Mouse (Mus musculus) thymus, adult 2 months (tissue): ENCODE data around the gene Lypd6b. TPM values are rescaled to one million over a fixed set of nuclear protein-coding genes. Genes with fewer than 3 reads are reported as not detected.

Experiments
- DNase-seq: peaks from one replicate; pipeline ENCODE4 v3.0.0; 2021
- H3K27ac ChIP-seq: fragments of 200-500 bp; 2 replicates; pipeline ENCODE4 v1.5.1; 2012; ENCODE audit warnings: low read length, control low read depth; ENCODE audit not compliant: control insufficient read depth, insufficient read depth
- H3K27me3 ChIP-seq: fragments of 200-500 bp; 2 replicates; pipeline ENCODE4 v1.6.1; 2012; ENCODE audit warnings: mild to moderate bottlenecking, low read length, moderate library complexity, mixed read lengths; ENCODE audit not compliant: control insufficient read depth, insufficient read depth
- H3K36me3 ChIP-seq: fragments of 200-500 bp; 2 replicates; pipeline ENCODE4 v1.6.1; 2012; ENCODE audit warnings: mild to moderate bottlenecking, low read length, moderate library complexity; ENCODE audit not compliant: control insufficient read depth, insufficient read depth
- H3K4me1 ChIP-seq: fragments of 200-500 bp; replicated peaks from 2 replicates; pipeline ENCODE4 v1.6.1; 2012; ENCODE audit warnings: low read length; ENCODE audit not compliant: control insufficient read depth, insufficient read depth
- H3K4me3 ChIP-seq: fragments of 200-500 bp; 2 replicates; pipeline ENCODE4 v1.5.1; 2012; ENCODE audit warnings: mild to moderate bottlenecking, low read length, control low read depth, moderate library complexity; ENCODE audit not compliant: control insufficient read depth, insufficient read depth
- CTCF ChIP-seq: fragments of 200-500 bp; IDR thresholded peaks from 2 replicates; pipeline ENCODE4 v1.5.1; 2012; ENCODE audit warnings: mild to moderate bottlenecking, control low read depth, low read length, moderate library complexity, borderline replicate concordance; ENCODE audit not compliant: control insufficient read depth, poor library complexity, insufficient read depth; ENCODE audit errors: extremely low read depth
- POLR2A ChIP-seq: fragments of 200-500 bp; IDR thresholded peaks from 2 replicates; pipeline ENCODE4 v1.6.1; 2012; ENCODE audit warnings: mild to moderate bottlenecking, low read length, control low read depth, moderate library complexity; ENCODE audit not compliant: control insufficient read depth, poor library complexity, insufficient read depth; ENCODE audit errors: extremely low read depth
- WGBS: fragments of 180-500 bp; shearing (Covaris S2); methylation state at CpG from one replicate; pipeline ENCODE4 v1.1.7; 2018; 5-methylcytosine and 5-hydroxymethylcytosine counted together
- polyA plus RNA-seq: library from polyadenylated mRNA; depleted of rRNA; stranded (reverse); fragments of >200 nt; gene quantifications from 2 replicates; pipeline ENCODE4 v1.2.3, GENCODE M21; 2012

Gene Lypd6b
- polyA plus RNA-seq, 1 experiment = 5.8 TPM

DNA sequence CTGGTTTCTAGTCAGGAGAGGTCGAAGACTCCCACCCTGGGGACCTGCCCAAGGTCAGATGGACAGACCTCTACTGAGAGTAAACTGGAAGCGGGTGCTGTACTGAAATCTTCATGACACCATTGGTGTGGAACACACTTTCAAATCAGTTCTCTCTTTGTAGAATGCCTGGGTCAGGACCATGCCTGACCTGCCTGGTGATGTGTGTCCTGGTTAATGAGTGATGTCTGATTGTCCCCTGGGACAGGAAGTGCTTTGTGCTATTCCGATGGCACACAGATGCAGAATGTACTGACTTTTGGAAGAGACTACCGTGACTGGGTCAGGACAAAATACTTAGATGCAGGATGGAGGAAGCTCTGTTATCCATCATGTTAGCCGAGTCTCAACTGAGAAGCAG is 17.0 kb upstream of the Lypd6b start:
- Histone ChIP-seq H3K27me3 (no peaks in the 10 kb centered on the region), H3K36me3 (no peaks in the 10 kb centered on the region), H3K27ac (no peak overlapping the region), H3K4me3 (no peak overlapping the region), H3K4me1 (peaks cover 19% of the 10 kb centered on the region)
- WGBS = 94% methylated on average over 5 of the region's 5 CpGs
- TF ChIP-seq CTCF = no peak
- DNase-seq = no peak

DNA sequence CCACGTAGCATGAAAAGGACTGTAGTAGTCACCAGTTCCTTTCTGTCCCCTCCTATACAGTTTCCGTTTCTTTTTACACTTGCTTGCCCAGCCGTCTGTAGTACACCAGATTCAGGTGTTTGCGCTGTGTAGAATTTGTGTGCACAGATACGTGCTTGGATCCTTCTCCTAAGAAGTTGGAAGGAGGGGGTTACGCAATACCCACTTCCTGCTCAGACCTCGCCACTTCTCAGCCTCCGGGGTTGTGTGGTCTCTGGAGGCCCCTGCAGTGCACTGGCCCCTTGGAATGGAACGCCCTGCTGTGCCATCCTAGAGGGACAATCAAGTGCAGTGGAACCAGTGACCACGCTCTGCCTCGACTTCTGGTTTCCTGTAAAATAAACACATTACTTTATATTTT is 16.3 kb upstream of the Lypd6b start:
- TF ChIP-seq POLR2A = no peak
- TF ChIP-seq CTCF = no peak
- WGBS = 6% methylated on average over 11 of the region's 11 CpGs
- H3K27ac ChIP-seq = no peak overlapping the region
- peak; percentile 7 for DNase-seq
- H3K4me1 ChIP-seq = peaks cover 19% of the 10 kb centered on the region
- H3K4me3 ChIP-seq = no peak overlapping the region
- H3K27me3 ChIP-seq = no peaks in the 10 kb centered on the region
- H3K36me3 ChIP-seq = no peaks in the 10 kb centered on the region

DNA sequence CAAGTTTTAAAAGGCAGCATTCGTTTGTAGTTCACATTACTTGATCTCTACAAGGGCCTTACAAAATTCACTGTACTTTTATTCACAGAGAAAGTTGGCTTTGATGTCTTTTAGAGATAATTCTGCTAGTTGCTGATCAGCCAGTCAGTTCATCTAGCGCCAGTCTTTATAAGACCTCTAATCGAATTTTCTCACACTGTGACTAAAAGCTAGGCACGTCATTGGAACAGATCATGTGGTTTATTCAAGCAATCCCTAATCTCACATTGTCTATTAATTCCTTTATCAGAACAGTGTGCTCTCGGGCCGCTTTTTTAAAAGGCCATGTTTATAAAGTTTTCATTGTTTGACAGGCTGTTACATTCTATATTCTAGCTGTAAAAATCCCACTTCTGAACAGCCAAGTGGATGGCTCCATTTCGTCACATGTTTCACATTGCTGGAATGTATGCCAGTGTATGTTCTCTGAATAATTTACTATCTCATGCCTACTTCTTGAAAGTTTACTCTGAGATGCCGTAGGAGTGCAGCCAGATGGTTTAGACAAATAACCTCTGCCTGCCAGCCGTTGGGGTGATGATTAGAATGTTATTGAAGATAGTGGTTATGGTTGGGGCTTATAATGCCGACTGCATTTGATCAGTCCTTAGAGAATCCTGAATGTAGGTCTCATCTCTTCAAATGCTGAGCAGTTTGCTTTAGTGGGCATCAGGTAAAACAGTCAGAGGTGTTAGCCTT is 14.1 kb upstream of the Lypd6b start:
- H3K4me1 ChIP-seq = peaks cover 19% of the 10 kb centered on the region
- H3K27ac ChIP-seq = no peak overlapping the region
- H3K36me3 ChIP-seq = no peaks in the 10 kb centered on the region
- 62% methylated on average over 10 of the region's 10 CpGs for WGBS
- no peaks in the 10 kb centered on the region for H3K27me3 ChIP-seq
- TF ChIP-seq CTCF (no peak), POLR2A (no peak)
- DNase-seq = no peak
- H3K4me3 ChIP-seq = no peak overlapping the region

DNA sequence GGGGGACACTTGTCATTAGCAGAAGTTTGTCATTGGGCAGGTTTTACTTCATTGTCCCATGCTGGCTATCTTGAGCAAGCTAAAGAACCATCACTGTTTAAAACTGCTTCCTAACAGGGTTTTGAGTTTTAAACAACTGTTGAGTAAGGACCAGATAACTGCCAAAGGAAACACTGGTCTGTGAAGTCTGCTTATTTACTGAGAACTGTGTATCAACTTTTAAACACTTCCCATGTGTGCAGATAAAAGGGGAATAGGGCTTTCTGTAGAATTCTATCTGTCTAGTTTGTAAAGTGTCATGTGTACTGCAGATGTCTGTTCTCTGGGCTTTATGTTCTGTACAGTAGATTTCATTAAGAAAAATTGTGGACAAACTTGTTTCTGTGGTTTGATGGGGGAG is 13.3 kb upstream of the Lypd6b start:
- Histone ChIP-seq H3K27ac (no peak overlapping the region), H3K27me3 (no peaks in the 10 kb centered on the region), H3K4me3 (no peak overlapping the region), H3K36me3 (no peaks in the 10 kb centered on the region), H3K4me1 (peaks cover 19% of the 10 kb centered on the region)
- no peak for TF ChIP-seq POLR2A
- TF ChIP-seq CTCF = no peak
- DNase-seq = no peak

DNA sequence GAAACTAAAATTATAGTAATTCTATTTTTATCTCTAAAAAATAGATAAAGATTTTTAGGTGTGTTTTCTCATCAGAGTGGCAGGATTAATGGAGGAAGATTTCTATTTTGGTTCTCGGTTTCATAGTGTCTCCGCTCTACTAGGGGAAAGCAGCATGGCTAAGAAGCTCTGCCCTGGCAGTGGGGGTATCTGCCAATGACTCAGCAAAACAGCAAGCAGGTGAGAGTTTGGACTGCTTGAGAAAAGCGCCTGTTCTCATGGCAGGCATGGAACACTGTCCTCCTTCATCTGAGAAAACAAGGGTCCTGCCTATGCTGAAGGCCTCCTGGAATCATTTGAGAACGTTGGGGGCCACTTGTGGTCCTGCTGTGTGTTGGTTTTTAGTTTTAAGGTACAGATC is 12.3 kb upstream of the Lypd6b start:
- Histone ChIP-seq H3K4me3 (no peak overlapping the region), H3K36me3 (no peaks in the 10 kb centered on the region), H3K27me3 (no peaks in the 10 kb centered on the region), H3K4me1 (peaks cover 16% of the 10 kb centered on the region), H3K27ac (no peak overlapping the region)
- WGBS = 71% methylated on average over 4 of the region's 4 CpGs
- no peak for TF ChIP-seq POLR2A
- TF ChIP-seq CTCF = no peak
- no peak for DNase-seq

DNA sequence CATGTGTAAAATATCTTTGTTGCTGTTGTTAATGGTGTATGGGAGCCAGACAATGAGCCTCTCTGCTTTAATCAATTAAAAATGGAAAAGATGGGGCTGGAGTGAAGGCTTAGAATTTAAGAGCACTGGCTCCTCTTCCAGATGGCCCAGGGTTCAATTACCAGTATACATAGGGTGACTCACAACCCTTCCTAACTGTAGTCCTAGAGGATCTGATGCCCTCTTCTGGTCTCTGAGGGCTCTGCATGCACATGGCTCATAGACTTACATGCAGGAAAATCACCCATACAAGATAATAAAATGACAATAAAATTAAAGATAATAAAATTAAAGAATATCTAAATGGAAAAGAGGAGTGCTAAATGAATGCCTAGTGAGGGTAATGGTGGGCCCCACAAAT is 11.8 kb upstream of the Lypd6b start:
- Histone ChIP-seq H3K4me1 (peaks cover 14% of the 10 kb centered on the region), H3K36me3 (no peaks in the 10 kb centered on the region), H3K27ac (no peak overlapping the region), H3K4me3 (no peak overlapping the region), H3K27me3 (no peaks in the 10 kb centered on the region)
- no peak for TF ChIP-seq POLR2A
- DNase-seq = peak; percentile 31

DNA sequence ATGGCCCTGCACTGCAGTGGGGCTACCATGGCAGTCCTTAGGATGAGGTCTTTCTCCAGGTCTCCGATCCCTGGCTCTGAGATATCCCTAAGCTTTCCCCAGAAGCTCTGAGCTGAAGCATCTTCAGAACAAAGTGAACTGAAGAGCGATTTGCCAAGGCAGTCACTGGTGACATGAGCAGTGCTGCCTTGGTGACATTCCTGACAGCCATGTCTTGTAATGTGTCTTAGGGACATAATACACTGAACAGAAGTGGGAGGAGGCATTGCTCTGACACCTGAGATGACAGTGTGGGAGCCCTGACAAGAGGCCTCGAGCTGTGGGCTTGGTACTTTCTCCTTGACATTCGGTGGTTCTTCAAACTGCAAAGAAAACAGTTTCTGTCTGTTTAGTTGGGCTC is 11.1 kb upstream of the Lypd6b start:
- TF ChIP-seq CTCF (no peak), POLR2A (no peak)
- DNase-seq = no peak
- peaks cover 13% of the 10 kb centered on the region for H3K4me1 ChIP-seq
- H3K36me3 ChIP-seq = no peaks in the 10 kb centered on the region
- H3K4me3 ChIP-seq = no peak overlapping the region
- H3K27me3 ChIP-seq = no peaks in the 10 kb centered on the region
- H3K27ac ChIP-seq = no peak overlapping the region
- WGBS = 94% methylated on average over 4 of the region's 4 CpGs
